Mouse (Mus musculus) gonadal fat pad, adult 2 months (tissue): Measurements from ENCODE around the gene Lad1. TPM values are rescaled to one million over a fixed set of nuclear protein-coding genes. Genes with fewer than 3 reads are reported as not detected.

Experiments
- DNase-seq: peaks from one replicate; pipeline ENCODE4 v3.0.0-alpha.2; 2012; ENCODE audit warnings: low read depth
- polyA plus RNA-seq: library from polyadenylated mRNA; depleted of rRNA; stranded (reverse); fragments of >200 nt; gene quantifications from 2 replicates; pipeline ENCODE4 v1.2.3, GENCODE M21; 2012

The Lad1 gene
- polyA plus RNA-seq, 1 experiment = 41.3 TPM

DNA sequence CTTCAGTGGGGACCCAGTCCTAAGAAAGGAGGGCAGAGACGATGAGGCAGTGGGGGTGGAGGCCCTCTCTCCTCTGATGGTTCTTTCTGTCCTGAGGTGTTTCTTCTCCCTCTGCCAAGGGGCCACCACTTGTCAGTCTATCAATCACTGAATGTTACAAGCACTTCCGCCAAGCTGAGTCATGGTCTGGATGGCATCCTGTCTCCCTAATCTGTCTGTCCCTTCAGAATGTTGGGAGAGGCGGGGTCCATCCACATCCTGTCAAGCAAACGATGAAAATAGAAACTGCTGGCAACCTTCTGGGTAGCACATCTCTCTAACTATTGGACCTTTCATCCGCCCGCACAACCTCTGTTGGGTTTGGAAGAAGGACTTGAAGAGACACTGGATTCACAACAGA, 26.1 kb downstream of the Lad1 start:
- DNase-seq = no peak

- DNase-seq = no peak
These were observed 28.2 kb downstream of the Lad1 start for GRCm38 (mm10) chr1:135846632-135847031.

GRCm38 (mm10) chr1:135847139-135847562, 28.8 kb downstream of the Lad1 start:
- no peak for DNase-seq

DNA sequence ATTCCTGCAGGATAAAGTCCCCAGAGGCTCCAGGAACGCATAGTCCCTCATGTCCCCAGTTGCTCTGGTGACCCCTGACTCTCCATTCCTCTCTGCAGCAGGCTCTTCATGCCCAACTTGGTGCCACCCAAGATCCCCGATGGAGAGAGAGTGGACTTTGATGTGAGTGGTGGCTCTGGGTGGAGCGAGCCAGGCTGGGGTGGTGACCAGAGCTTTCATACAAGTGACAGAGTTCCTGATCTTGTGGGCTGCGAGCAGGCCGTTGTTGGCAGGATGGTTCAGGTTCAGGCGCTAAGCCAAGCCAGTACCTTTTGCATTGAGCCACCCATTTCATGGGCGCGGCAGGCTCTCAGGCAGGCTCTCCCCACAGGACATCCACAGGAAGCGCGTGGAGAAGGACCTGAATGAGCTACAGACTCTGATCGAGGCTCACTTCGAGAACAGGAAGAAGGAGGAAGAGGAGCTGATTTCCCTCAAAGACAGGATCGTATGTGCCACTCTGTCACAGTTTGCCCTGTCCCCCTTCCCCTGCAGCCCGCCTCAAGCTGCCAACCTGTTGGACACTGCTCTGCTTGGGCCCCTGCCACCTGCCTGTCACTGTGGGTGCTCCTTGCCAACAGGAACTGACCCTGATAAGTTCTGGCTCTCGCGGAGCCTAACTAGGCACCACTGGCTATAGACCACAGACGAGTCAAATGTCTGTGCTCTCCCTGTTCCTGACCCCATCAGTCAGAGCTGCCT, 29.4 kb downstream of the Lad1 start:
- DNase-seq = no peak

GRCm38 (mm10) chr1:135850722-135851512, 32.5 kb downstream of the Lad1 start:
- no peak for DNase-seq

GRCm38 (mm10) chr1:135852044-135852756, 33.8 kb downstream of the Lad1 start:
- DNase-seq = no peak

- no peak for DNase-seq
These were observed 34.8 kb downstream of the Lad1 start for GRCm38 (mm10) chr1:135853200-135853599.

GRCm38 (mm10) chr1:135854591-135855343, 36.4 kb downstream of the Lad1 start:
- DNase-seq = no peak

- no peak for DNase-seq
These were observed 36.9 kb downstream of the Lad1 start for GRCm38 (mm10) chr1:135855344-135855687.

DNA sequence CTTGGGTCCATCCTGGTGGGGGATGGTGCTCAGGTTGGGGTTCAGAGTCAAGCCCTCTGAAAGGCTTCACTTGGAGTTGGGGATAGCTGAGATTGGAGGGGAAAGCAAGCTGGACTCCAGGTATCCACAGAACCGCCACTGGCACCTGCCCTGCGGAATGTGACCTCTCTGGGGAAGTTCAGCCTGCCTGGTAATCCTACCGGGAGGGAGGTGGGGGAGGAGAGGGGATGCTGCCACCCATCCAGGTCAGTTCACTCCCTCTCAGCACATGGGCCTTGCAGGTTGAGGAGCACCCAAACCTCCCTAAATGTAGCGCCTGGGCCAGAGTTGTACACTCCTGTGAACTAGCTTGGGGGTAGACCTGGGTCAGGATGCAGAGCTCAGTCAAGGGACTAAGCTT, 37.7 kb downstream of the Lad1 start:
- DNase-seq = no peak

- no peak for DNase-seq
These were observed 38.9 kb downstream of the Lad1 start for GRCm38 (mm10) chr1:135857137-135857775.

DNA sequence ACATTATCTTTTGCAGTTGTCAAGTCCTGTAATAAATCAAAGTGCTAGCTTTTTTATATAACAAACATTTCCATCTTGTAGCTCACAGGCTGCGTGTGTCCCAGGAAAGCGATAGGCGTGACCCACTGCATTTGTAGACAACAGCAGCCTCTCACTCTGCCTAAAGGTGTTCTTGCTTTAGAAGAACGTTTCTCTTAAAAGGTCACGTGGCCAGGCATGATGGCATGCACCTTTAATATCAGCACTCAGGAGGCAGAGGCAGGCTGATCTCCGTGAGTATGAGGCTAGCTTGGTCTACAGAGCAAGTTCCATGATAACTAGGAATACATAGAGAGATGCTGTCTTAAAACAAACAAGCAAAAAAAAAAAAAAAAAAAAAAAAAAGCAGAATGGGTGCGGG, 40.1 kb downstream of the Lad1 start:
- DNase-seq = no peak

DNA sequence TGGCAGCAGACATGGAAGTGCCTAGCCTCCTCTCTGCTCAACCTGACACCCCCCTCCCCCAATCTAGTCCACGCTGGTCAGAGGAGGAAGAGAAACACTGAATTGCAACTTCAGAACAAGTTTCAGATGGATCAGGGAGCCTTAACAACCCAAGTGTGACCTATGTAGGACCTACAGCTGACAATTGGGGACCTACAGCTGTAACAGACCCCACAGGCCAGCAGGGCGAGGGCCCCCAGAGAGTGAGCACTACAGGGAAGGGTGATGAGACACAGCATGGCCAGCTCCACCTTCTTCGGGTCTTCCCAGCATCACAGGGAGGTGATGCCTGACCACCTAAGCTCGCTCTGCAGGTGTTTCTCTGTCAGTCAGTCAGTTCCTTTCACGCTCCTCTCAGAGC, 42.7 kb downstream of the Lad1 start:
- DNase-seq = no peak

- DNase-seq = no peak
These were observed 43.7 kb downstream of the Lad1 start for GRCm38 (mm10) chr1:135861980-135862552.

DNA sequence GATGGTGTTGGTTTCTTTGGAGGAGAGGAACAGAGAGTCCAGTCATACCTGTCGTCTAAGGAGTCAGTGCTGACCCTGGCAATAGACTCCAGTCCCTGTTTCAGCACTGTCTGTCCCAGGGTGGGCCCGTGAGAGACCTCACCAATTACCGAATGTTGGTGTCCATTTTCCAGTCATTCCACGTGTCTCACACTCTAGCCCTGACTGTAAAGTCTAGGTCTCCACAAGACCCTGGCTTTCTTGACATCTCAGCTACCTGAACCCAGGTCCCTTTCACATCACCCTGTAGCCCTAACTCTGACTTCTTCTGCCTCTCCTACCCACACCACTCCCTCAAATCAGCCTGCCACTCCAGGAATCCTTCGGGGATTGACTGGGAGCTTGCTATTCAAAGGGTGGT, 44.2 kb downstream of the Lad1 start:
- no peak for DNase-seq

DNA sequence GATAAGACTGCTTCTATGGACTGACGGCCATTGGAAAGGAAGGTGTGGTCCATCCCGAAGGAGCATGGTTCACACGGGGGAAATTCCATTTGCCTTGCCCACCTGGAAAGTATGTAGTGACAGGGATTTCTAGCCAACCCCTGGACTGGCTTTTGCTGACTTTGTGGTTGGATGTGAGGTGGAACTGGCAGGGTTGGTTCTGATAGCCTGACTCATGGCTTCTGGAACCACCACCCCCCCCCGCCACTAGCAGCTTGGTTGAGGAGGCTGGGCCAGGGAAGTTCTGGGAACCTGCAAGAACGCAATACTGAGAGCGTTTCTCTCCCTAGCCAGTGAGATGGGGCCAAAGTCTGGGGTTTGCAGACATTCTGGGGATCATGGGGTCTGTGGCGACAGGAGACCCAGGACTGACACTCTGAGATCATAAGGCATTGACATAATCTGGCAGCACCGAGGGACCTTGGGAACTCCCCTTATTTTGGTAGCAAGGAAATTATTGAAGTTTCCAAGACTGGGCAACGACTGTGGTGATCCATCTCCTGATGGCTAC, 45.5 kb downstream of the Lad1 start:
- no peak for DNase-seq

DNA sequence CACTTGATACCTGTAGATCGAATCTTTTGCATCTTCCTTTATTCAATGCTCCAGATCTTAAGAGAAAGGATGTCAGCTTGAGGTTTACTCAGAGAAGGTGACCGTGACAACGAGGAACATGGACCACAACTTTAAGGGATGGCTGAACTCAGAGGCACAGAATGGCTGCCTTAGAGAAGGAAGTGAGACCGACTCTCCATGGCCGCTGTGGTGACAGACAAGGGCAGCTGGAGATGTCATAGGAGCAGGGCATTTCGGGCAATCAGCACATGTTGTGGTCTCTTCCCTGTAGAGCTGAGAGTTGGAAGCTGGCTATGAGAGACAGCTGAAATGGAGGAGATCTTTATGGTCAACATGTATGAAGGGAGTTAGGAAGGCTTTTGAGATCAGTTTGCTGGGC, 46.4 kb downstream of the Lad1 start:
- no peak for DNase-seq

GRCm38 (mm10) chr1:135865518-135866194, 47.3 kb downstream of the Lad1 start:
- no peak for DNase-seq

DNA sequence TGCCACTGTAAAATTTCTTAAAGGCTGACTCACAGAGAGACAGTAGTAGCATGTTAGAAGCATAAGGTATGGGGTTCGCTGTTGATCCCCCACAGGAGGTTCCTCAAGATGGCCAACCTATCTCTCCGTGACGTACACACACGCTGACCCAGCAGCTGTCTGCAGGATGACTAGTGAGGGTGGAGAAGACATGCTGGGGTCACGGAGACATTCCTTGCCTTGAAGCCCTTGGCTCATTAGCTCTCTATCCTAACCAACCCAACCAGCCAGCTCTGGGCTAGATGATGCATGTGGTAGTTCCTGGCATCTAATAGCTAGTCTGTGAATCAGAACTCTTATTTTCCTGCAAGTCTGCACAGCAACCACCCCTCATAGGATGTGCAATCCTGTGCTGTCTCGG, 50.2 kb downstream of the Lad1 start:
- no peak for DNase-seq

- no peak for DNase-seq
These were observed 54.6 kb downstream of the Lad1 start for GRCm38 (mm10) chr1:135872991-135873390.
